Mouse (Mus musculus) megakaryocyte, adult 5-6 weeks (primary cell): ENCODE data around the gene Guca2b. TPM values are rescaled to one million over a fixed set of nuclear protein-coding genes. Genes with fewer than 3 reads are reported as not detected.

Experiments
- total RNA-seq, 2 experiments: library from RNA; stranded (forward) in 1 of 2; stranded (reverse) in 1 of 2; fragments of 153-499, 151-499 nt in 1 of 2; fragments of 221-1000, 200-1000 nt in 1 of 2; gene quantifications; 2 replicates each; pipeline versions ENCODE4 v1.2.3 to v1.2.4; 2015 to 2017

The Guca2b gene
- total RNA-seq, 2 experiments from 2014 or later = not detected

Other genes starting within 250 kb of the Guca2b start
- gene Ccdc30, start 243.4 kb downstream of the Guca2b start, total RNA-seq (2015) = 0.07 TPM in 1 of 2 replicates, not detected in the other
- gene Ccdc30, start 243.4 kb downstream of the Guca2b start, total RNA-seq (2017) = not detected in 2 replicates
- 8.0 and 8.6 TPM in 2 replicates for gene Ppcs, start 236.5 kb downstream of the Guca2b start, total RNA-seq (2015)
- gene Ppcs, start 236.5 kb downstream of the Guca2b start, total RNA-seq (2017) = 7.2 and 7.6 TPM in 2 replicates
- gene Zmynd12, start 236.1 kb downstream of the Guca2b start, total RNA-seq (2015) = not detected in 2 replicates
- not detected in 2 replicates for gene Zmynd12, start 236.1 kb downstream of the Guca2b start, total RNA-seq (2017)
- not detected in 2 replicates for gene Rimkla, start 166.3 kb downstream of the Guca2b start, total RNA-seq (2015)
- gene Rimkla, start 166.3 kb downstream of the Guca2b start, total RNA-seq (2017) = not detected in 2 replicates
- gene Foxj3, start 122.0 kb downstream of the Guca2b start, total RNA-seq (2015) = 21.3 and 31.6 TPM in 2 replicates
- 13.4 and 15.4 TPM in 2 replicates for gene Foxj3, start 122.0 kb downstream of the Guca2b start, total RNA-seq (2017)
- 0.69 and 1.6 TPM in 2 replicates for gene Frg2f1, start 119.4 kb downstream of the Guca2b start, total RNA-seq (2015)
- 0.28 and 0.59 TPM in 2 replicates for gene Frg2f1, start 119.4 kb downstream of the Guca2b start, total RNA-seq (2017)
- not detected in 2 replicates for gene Guca2a, start 21.2 kb downstream of the Guca2b start, total RNA-seq (2015)
- gene Guca2a, start 21.2 kb downstream of the Guca2b start, total RNA-seq (2017) = not detected in 2 replicates
- gene Hivep3, start 74.8 kb upstream of the Guca2b start, total RNA-seq (2015) = 16.6 and 16.9 TPM in 2 replicates
- gene Hivep3, start 74.8 kb upstream of the Guca2b start, total RNA-seq (2017) = 4.3 and 6.7 TPM in 2 replicates